Mouse (Mus musculus) left cerebral cortex, postnatal 10 days (tissue): ENCODE results near the gene Fam83g. TPM values are rescaled to one million over a fixed set of nuclear protein-coding genes. Genes with fewer than 3 reads are reported as not detected.

ENCODE experiments used
- DNase-seq, 2 experiments: peaks; one replicate each; pipeline ENCODE4 v3.0.0; 2021 to 2022; ENCODE audit warnings: low spot score in 2 of 2, mixed read lengths in 1 of 2; ENCODE audit errors: extremely low spot score in 1 of 2
- intact Hi-C: fragments of 180-260 bp; cut with DNase I; formaldehyde crosslinking; loops from one replicate; pipeline ENCODE4 v1.15.1; 2025
- total RNA-seq, 2 experiments: library from RNA; stranded (reverse); gene quantifications; 2 replicates each; pipeline ENCODE4 v1.2.3; 2021

Fam83g gene
- total RNA-seq, 2 experiments from 2014 or later, result 0.06 to 0.09 TPM

GRCm38 (mm10) chr11:61667782-61668181 lies 16.1 kb upstream of the Fam83g start:
- intact Hi-C loops, result loop anchor here (5.0 kb wide), 1 partner anchor 45 kb away; no protein-coding TSS in a partner anchor
- peak in 1 of 2 experiments; percentile 21 for DNase-seq

GRCm38 (mm10) chr11:61669492-61670490 lies 14.1 kb upstream of the Fam83g start:
- peak in 1 of 2 experiments; percentile 19 for DNase-seq
- intact Hi-C loops, result loop anchor here (5.0 kb wide), 1 partner anchor 43 kb away; no protein-coding TSS in a partner anchor

GRCm38 (mm10) chr11:61671781-61672383 lies 12.0 kb upstream of the Fam83g start:
- intact Hi-C loops, result no loop called here
- no peak for DNase-seq

- peak; percentile 23 to 66 for DNase-seq
- intact Hi-C loops, result no loop called here
These were observed 10.2 kb upstream of the Fam83g start for GRCm38 (mm10) chr11:61673686-61674085.

GRCm38 (mm10) chr11:61674151-61674838 lies 9.6 kb upstream of the Fam83g start:
- DNase-seq, result peak in 1 of 2 experiments; percentile 52
- intact Hi-C loops, result no loop called here

- peak in 1 of 2 experiments; percentile 62 for DNase-seq
- intact Hi-C loops, result no loop called here
These were observed 9.1 kb upstream of the Fam83g start for GRCm38 (mm10) chr11:61674839-61675159.

- no peak for DNase-seq
- intact Hi-C loops, result no loop called here
These were observed 8.6 kb upstream of the Fam83g start for GRCm38 (mm10) chr11:61675332-61675731.

- DNase-seq, result no peak
- intact Hi-C loops, result no loop called here
These were observed 7.6 kb upstream of the Fam83g start for GRCm38 (mm10) chr11:61676216-61676854.

- intact Hi-C loops, result no loop called here
These were observed 6.2 kb upstream of the Fam83g start for GRCm38 (mm10) chr11:61677709-61678108.

GRCm38 (mm10) chr11:61679091-61679866 lies 4.6 kb upstream of the Fam83g start:
- DNase-seq, result no peak
- intact Hi-C loops, result no loop called here

More at GRCm38 (mm10) chr11:61677709-61678108, 6.2 kb upstream of the Fam83g start:
- no peak for DNase-seq

GRCm38 (mm10) chr11:61685119-61685725 lies 1.3 kb downstream of the Fam83g start:
- DNase-seq, result no peak

GRCm38 (mm10) chr11:61686141-61686540 lies 2.2 kb downstream of the Fam83g start:
- intact Hi-C loops, result no loop called here
- no peak for DNase-seq

More at GRCm38 (mm10) chr11:61685119-61685725, 1.3 kb downstream of the Fam83g start:
- intact Hi-C loops, result no loop called here

- intact Hi-C loops, result no loop called here
- DNase-seq, result no peak
These were observed 3.1 kb downstream of the Fam83g start for GRCm38 (mm10) chr11:61686906-61687453.

GRCm38 (mm10) chr11:61687595-61687994 lies 3.7 kb downstream of the Fam83g start:
- DNase-seq, result no peak
- intact Hi-C loops, result no loop called here

GRCm38 (mm10) chr11:61692996-61693395 lies 9.1 kb downstream of the Fam83g start:
- intact Hi-C loops, result no loop called here
- DNase-seq, result no peak

- DNase-seq, result no peak
- intact Hi-C loops, result no loop called here
These were observed 15.0 kb downstream of the Fam83g start for GRCm38 (mm10) chr11:61698852-61699251.

GRCm38 (mm10) chr11:61699460-61699859 lies 15.6 kb downstream of the Fam83g start:
- intact Hi-C loops, result no loop called here
- DNase-seq, result no peak
